15 mouse cellular contexts compared by ENCODE assay signal in genomic region chr7:81330767-81331166, GRCm38 (mm10).
"Had no signal": no experiment of that assay in that cellular context is flagged by ENCODE, and none has a peak within 500 bp of the region (broad histone marks: within the 10 kb centered on the region; RNA-seq: fewer than 3 reads in every experiment).

No protein-coding gene starts in this region.

- H3K4me3 ChIP-seq: layer of hippocampus, adult 2 months; limb, embryonic 13.5 days; midbrain, embryonic 10.5 days; neural tube, embryonic 13.5 days had no signal

- H3K9ac ChIP-seq: limb, embryonic 13.5 days; neural tube, embryonic 13.5 days had no signal

- H3K27me3 ChIP-seq: limb, embryonic 13.5 days; neural tube, embryonic 13.5 days had no signal

- H3K9me3 ChIP-seq: limb, embryonic 13.5 days; midbrain, embryonic 10.5 days; neural tube, embryonic 13.5 days had no signal

- DNase-seq: kidney, adult 9 months; kidney, postnatal 4 days; left cerebral cortex, postnatal 4 days; retina, postnatal 1 day; right cerebral cortex, postnatal 4 days; spleen, adult 18-20 months; thymus, adult 18-20 months; thymus, postnatal 14 days had no signal

- H3K4me1 ChIP-seq: limb, embryonic 13.5 days had no signal

- H3K4me2 ChIP-seq: limb, embryonic 13.5 days; liver, embryonic 11.5 days; neural tube, embryonic 13.5 days had no signal

- ATAC-seq: midbrain, embryonic 16.5 days had no signal

- H3K27ac ChIP-seq: kidney, postnatal 0 days; layer of hippocampus, adult 2 months; limb, embryonic 13.5 days; midbrain, embryonic 10.5 days; neural tube, embryonic 13.5 days had no signal
